Mouse (Mus musculus): ENCODE results near the gene Dynll2.
"Not testable (repeated sequence)": the region's sequence is repeated elsewhere in the genome, so short reads cannot be mapped to it uniquely, and the experiment has no call there.

The Dynll2 gene

DNA sequence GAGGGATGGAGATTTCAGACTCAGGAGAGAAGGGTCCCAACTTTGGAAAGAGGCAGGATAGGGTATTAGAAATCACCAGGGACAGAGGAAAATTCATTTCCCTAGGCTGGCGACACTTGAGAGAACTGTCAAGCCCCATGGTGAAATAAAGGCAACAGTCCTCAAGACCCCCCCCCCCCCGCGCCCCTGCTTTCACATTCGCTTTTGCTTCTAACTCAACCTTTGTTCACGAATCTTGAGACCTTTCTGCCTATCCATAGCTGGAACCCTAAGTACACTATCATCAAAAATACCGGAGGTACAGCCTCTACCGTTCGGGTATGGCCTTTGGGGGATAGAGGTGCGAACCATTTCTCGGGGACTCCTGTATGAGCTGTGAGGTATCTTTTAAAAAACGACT, 528 bp upstream of the Dynll2 start:
- no peak for DNase-seq (ENCODE audit: low spot score)

DNA sequence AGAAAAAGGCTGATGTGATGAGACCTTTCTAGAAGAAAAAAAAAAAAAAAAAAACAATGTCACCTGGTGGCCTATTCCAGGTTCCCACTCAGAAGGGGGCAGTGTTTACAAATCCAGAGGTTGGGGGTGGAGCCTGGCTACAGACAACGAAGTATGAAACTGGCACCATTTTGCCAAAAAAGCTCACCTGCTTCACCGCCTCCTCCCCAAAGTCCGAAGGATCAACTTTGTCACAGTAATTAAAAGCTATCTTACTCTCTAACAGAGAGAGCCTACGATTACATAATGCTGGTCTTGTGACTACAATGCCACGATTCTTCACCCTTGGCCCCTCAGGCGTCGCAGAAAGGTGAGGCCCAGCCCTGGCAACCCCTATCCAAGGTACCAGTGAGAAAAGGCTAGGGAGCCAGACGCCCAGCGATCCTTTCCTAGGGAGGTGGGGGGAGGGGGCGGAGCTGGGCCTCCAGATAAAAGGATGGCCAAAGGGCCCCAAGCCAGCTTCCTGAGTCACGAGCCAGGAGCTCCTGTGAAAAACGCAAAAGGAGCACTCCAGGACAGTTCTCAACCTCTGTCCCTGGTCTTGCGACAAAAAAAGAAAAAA, 1.1 kb downstream of the Dynll2 start:
- peak; percentile 77 for DNase-seq (ENCODE audit: low spot score)

DNA sequence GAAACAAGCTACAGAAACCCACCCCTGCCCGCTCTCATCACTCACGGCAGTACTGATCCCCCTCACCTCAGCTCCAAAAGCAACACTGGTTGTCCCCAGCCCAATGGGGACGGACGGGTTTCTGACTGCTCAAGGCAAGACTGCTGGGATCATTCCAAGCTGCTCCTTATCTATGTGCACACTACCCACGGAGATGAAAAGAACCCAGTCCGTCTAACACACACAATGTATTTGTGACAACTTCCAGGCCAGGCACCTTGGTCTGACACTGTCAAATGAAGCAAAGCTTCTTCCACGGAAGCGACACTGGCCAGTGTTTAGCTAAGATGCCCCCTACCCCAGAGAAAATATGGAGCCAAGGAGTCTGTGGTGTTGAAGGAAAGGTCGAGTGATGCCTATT, 1.7 kb downstream of the Dynll2 start:
- no peak for DNase-seq (ENCODE audit: low spot score)

DNA sequence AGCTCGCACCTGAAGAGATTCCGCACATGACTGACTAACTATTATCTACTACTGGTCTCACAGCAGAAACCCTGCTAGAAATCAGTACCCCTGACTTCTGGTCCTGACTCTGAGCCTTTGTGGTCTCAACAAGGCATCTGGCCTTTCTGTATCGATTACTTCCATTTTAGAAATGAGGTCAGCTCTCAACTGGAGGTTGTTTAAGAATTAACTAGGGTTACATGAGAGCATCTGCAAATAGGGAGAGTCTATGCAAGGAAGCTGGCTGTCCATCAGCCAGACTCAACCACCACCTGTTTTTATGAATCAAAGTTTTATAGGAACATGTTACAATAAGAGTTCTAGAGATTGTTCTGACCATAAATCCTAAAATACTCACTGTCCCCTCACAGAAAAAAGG, 2.8 kb downstream of the Dynll2 start:
- no peak for DNase-seq (ENCODE audit: low spot score)

DNA sequence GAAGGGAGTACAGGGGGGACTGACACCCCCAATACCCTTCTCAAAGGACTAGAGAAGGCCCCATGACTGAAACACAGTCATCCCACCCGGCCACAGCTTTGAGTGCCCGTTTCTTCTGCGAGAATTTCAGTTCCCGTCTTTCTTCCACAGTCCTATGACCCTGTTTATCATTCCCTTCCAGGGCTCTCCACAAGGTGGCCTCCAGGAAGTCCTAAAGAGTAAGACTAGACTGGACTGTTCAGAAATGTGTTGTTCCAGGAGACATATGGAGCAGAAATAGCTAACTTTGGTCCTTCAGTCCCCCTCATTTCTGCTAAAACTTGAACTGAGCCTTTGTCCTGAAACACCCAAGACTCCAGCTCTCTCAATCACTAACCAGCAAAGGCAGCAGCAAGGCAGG, 8.4 kb downstream of the Dynll2 start:
- DNase-seq (ENCODE audit: low spot score), result no peak

DNA sequence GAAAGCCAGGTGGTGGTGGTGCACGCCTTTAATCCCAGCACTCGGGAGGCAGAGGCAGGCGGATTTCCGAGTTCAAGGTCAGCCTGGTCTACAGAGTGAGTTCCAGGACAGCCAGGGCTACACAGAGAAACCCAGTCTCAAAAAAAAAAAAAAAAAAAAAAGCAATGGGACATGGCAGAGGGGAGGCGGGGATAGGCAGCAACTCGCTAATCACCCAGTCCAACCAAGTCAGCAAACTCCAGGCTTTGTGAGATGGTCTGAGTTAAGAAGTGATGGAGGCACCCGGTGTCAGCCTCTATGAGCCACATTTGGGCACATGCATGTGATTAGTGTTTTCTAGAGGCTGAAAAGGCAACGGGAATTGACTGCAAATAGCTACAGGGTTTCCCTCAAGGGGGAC, 10.3 kb downstream of the Dynll2 start:
- not testable (repeated sequence) for DNase-seq (ENCODE audit: low spot score)

DNA sequence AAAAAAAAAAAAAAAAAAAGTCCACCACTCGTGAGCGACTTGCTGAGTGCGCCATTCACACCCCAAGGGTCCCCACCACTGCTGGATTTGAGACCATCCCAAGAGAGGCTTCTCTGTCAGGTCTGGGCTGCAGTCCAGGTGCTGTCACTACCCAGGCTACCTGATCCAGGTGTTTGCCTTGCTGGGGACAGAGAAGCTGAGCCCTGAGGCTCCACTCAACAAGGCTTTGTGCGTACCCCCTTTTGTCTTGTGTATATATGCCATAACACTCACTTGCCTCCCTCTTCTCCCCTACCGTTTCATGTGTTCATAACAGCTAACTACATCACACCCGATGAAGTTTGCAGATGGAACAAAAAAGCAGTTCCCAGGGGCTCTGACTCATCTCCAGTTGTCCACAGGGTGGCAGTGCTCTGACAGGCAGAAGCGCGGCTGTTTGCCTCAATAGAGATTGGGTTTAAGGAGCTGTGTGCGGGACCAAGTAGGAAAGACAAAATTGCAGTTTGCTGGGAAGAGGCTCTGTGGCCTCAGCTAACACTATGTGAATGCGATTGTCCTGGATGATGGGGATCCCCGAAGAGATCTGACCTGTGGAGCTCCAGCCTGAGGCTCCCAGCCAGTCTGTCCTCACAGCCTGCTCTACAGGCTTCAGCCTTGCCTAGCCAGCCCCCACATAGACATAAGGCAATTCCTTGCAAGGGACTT, 12.7 kb downstream of the Dynll2 start:
- DNase-seq (ENCODE audit: low spot score), result no peak

DNA sequence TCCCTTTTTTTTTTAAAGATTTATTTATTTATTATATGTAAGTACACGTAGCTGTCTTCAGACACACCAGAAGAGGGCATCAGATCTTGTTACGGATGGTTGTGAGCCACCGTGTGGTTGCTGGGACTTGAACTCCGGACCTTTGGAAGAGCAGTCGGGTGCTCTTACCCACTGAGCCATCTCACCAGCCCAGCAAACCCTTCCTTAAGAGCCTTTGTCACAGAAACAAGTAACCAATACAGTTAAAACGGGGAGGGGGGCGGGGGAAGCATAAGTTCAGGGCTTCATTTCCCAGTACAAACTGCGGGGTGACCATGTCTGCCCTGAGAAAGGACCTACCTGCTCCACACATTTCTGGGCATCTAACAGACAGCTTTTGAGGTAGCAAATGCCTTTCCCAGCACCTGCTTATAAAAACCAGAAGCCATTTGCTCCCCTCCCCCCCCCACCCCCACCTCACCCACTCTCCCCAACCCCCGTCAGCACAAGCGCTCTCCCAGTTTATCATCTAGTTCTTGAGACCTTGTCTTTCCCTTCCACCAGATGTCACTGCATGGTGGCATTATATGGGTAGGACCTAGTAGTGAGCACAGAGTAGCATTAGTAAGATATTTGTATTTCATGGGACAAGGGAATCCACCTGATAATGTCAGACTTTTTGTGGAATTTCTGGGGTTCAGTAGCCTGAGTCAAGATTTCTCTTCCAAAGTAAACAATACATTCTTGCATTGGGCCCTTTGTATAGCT, 13.6 kb downstream of the Dynll2 start:
- no peak for DNase-seq (ENCODE audit: low spot score)

DNA sequence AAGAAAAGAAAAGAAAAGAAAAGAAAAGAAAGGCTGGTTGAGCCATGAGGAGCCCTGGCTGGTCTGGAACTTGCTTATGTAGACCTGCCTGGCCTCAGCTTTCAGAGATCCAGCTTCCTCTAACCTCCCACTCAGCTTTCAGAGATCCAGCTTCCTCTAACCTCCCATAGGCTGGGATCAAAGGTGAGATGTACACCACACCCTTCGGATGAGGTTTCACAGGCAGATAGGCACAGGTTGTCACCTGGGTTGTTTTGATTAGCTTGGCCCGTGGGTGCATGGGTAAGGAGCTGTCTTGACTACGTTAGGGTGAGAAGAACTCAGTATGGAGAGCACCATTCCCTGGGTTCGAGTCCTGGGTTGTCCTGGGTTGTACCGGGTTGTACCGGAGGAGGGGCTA, 14.5 kb downstream of the Dynll2 start:
- no peak for DNase-seq (ENCODE audit: low spot score)

DNA sequence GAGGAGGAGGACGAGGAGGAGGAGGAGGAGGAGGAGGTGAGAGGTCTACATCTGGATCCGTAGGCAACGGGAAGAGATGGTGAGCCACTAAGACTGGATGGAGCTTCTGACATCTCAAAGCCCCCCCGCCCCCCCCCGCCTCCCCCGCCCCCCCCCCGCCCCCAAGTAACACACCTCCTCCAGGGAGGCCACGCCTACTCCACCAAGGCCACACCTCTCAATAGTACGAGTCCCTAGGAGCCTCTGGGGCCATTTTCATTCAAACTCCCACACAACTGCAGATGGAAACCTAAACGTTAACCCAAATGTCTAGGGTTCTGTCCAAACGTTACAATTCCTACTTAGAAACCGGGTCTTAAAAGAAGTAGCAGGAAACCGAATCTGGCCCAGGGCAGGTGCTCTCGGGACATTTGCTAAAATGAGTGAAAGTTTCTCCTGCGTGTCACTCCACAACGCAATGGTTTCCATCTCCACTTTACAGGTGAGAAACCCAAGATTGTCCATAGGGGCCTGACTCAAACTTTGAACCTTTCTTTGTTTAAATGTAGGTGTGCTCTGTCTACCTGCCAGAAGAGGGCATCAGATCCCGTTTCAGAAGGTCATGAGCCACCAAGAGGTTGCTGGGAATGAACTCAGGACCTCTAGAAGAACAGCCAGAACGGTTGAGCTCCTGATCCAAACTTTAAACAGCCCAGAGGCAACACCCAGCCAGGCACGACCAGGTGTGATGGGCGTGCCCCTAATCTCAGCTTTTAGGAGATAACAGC, 18.8 kb downstream of the Dynll2 start:
- DNase-seq (ENCODE audit: low spot score), result no peak

DNA sequence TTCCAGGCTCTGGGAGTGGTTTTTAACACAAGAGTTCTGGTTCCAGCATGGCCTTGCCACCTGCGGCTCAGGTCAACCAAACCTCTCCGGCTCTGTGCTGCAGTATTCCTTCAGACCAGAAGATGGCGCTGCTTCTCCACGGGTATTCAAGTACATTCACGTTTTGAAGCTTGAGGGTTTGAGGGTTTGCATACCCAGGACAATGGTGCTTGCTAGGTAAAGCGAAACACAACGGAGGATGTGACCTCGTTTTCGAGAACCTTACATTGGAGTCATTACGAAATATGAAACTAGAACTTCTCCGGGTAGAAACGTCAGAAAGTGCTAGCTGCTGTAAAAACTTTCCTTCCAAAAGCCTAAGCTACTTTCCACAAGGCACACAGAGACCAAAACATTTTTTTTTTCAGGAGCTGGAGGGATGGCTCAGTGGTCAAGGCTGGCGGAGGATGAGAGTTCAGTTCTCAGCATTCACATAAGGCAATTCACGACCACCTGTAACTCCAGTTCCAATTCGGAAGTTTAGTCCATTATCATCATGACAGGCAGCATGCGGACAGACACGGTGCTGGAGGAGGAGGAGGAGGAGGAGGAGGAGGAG, 19.5 kb downstream of the Dynll2 start:
- peak; percentile 83 for DNase-seq (ENCODE audit: low spot score)

DNA sequence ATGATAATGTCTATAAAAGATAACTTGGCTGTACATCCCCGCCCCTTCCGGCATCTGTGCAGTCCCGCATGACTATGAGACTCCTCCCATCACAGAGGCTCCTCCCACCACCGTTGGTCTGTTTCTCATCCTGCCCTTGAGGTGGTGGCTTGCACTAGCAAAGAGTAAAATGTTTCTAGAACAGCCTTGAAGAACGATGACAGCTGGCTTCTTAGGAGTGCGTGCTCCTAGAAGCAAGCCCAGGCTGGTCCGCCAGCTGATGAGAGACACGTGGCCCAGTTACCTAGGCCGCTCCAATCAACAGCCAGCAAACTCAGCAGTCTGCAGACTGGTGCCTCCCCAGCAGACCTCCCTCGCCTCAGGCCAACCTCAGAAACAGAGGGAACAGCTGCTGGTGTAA, 21.1 kb downstream of the Dynll2 start:
- peak; percentile 44 for DNase-seq (ENCODE audit: low spot score)

DNA sequence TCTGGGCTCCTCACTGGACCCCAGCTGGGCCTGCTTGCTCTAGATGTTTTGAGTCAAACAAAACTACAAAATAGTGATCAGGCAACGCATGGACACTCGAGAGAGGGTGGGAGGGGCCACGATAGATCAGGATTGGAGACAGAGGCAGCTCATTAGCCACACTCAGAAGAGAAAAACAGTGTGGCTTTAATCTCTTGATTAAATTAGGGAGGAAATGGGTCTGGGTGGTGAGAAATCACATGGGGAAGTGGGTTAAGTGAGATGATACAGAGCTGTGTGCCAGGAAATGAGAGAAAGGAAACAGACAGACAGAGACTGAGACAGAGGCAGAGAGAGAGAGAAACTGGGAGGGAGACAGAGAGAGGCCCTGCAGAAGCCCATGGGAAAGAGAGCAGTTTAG, 22.0 kb downstream of the Dynll2 start:
- DNase-seq (ENCODE audit: low spot score), result no peak

DNA sequence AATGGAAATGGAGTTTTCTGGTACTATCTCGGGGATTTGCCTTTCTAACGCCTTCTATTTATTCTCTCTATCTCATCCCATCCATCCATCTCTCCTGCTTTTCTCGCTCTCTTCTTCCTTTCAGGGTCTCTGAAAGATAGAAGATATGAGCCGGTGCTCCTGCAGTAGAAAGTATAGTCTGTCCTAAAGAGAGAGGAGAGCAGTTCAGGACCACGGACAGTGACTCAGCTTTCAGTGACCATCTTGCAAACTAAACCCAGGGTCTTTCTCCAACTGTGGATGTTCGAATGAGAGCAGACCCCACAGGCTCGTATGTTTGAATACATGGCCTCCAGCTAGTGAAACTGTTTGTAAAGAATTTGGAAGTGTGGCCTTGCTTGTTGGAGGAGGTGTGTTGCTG, 30.3 kb downstream of the Dynll2 start:
- no peak for DNase-seq (ENCODE audit: low spot score)

DNA sequence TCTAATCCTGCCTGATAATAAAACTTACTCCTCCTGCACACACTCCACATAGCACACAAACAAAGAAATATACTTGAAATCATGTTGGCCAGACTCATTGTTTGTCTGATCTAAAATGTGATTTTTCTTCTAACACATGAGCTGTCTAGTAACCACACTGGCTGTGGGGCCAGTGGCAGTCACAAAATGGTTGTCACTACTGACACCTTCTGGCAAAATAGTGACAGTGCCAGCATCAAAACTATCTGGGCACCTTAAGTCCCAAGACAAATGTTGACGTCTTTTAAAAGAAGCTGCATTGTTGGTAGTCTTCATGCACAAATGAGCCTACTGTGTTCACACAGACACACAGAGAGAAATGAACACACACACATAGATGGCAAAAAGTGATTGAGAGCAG, 32.2 kb downstream of the Dynll2 start:
- no peak for DNase-seq (ENCODE audit: low spot score)

DNA sequence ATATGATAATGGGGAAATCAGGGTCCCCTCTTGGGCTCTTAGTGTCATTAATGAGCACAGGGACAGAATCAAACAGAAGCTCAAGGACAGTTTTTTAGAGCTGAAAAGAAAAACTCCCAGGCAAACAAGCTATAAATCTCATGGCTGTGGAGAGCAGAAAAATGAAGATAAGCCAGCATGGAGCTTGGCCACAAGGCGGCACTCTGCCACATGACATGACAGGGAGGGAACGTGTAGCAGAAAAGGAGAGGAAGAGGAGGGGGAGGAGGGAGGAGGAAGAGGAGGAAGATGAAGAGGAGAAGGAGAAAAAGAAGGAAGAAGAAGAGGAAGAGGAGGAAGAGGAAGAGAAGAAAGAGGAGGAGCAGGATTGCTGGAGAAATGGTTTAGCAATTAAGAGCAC, 37.3 kb downstream of the Dynll2 start:
- no peak for DNase-seq (ENCODE audit: low spot score)

DNA sequence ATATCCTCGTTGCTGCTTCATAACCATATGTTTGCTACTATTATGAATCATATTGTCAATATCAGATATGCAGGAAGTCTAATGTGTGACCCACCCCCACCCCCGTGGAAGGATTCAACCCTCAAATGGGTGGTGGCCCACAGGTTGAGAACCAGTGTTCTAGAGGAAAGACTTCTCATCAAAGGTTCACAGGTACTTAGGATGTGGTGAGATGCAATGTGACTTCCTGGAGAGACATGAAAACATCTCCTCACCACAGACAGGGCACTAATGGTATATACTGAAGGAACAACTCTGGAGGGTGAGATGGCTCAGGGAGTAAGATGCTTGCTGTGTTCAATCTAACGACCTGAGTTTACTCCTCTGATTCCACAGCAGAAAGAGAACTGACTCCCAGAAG, 51.9 kb downstream of the Dynll2 start:
- no peak for DNase-seq (ENCODE audit: low spot score)

DNA sequence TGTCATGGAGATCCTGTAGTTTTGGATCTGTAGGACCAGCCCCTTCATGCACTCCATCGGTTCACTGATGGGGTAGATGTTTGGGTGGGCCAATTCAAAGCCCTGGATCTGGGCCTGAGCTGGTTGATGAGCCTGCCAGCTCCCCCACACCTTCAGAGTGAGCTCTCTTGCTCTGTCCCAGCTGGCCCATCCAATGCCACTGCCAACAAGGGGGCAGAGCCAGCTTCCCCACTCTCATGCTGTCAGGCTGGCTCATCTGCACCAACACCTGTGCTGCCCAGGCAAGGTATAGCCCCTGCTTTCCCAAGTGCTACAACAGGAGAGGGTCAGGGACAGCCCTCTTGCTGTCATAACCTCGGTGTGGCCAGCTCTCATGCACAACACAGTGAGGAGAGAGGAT, 53.6 kb downstream of the Dynll2 start:
- no peak for DNase-seq (ENCODE audit: low spot score)

DNA sequence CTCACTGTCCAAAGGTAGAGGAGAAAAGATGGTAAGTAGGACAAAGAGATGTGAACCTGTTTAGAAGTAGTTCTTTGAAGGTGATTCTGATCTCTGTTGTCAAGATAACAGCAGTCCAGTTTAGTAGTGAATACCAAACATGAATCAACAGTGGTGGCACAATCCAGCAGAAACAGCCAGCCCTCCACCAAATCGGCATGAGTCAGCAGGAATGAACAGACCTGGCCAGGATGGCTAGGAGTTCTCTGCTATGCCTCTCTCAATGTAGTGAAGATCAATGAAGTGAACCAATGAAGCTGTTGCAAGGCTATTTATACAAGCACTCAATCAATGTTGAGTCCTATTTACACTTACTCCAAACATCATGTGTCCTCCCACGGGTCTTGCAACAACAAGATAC, 57.0 kb downstream of the Dynll2 start:
- DNase-seq (ENCODE audit: low spot score), result no peak

All from testis, postnatal 14 days (tissue).